Mouse (Mus musculus) spleen, adult 2 months (tissue): Measurements from ENCODE around the gene Nfkb2.

Experiments
- CTCF ChIP-seq: fragments of 200-500 bp; IDR thresholded peaks from 2 replicates; pipeline ENCODE4 v1.5.1; 2011; ENCODE audit warnings: mild to moderate bottlenecking, inconsistent platforms; ENCODE audit not compliant: insufficient read depth, insufficient read length, insufficient replicate concordance; ENCODE audit errors: extremely low read depth
- POLR2A ChIP-seq: fragments of 200-500 bp; IDR thresholded peaks from 2 replicates; pipeline ENCODE4 v1.6.1; 2011; ENCODE audit warnings: low read depth, low read length, inconsistent platforms

GRCm38 (mm10) chr19:46337719-46338330 lies 33.7 kb downstream of the Nfkb2 start:
- TF ChIP-seq POLR2A = no peak
- no peak for TF ChIP-seq CTCF
